Mouse (Mus musculus): ENCODE measurements around the gene Afmid. TPM values are rescaled to one million over a fixed set of nuclear protein-coding genes. Genes with fewer than 3 reads are reported as not detected.

Gene Afmid
- total RNA-seq, 2 experiments from 2014 or later, result 3.8 to 4.0 TPM

- no peak for DNase-seq
These were observed 56.5 kb downstream of the Afmid start for GRCm38 (mm10) chr11:117882208-117882607.

DNA sequence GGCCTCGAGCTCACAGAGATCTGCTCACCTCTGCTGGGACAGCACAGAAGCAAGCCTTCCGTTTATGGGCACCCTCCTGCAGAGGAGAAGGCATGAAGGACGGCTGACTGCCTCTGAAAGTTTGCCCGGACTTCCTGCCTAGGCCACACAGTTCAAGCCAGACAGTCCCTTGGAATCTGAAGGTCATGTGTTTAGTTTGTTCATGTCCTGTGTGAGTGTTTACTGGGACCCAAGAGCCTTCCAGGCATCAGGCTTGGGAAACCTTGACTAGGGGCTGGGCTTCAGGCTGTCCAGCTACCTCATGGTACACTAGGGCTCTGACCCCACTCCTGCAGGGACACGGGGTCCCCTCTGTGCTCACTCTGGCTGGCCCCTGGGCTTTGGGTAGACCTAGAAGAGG, 60.3 kb downstream of the Afmid start:
- no peak for DNase-seq

DNA sequence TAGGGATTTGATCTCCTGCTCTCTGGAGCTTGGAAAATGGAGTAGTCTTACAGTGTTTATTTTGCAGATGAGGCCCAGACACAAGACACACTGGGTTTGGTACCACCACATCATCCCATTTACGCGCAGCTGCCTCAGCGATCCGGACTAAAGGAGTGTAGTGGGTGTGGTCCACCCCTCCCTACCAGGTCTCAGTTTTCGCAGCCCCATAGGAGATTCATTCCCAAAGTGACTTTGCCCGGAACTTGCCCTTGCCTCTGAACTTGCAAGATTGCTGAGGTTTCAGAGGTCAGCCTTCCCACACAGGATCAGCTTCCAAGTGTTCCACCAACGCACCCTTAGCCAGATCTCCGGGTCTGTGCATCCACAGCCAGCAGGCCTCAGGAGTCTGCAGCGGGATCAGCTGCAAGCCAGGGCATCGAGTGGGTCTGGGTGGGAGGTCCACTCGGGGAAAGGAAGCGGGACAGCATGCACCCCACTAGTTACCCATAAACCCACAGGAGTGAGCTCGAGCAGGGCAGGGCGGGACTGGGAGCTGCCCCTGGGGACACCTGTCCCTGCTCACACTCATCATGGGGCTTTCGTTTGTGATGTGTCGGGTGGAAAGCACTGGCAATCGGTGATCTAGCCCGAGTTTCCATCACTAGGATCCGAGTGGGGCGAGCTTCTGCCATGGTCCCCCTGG, 62.6 kb downstream of the Afmid start:
- no peak for DNase-seq

- no peak for DNase-seq
These were observed 63.4 kb downstream of the Afmid start for GRCm38 (mm10) chr11:117888853-117889822.

Other genes starting within 250 kb of the Afmid start
- gene Tnrc6c, start 171.6 kb upstream of the Afmid start, total RNA-seq (2021), result 10 to 100 TPM; 67.5 to 75.6 TPM
- under 1 TPM; 0.47 to 0.83 TPM for gene Tmc8, start 43.8 kb upstream of the Afmid start, total RNA-seq (2021)
- gene Tmc6, start 43.7 kb upstream of the Afmid start, total RNA-seq (2021), result 1 to 10 TPM; 7.3 to 9.7 TPM
- gene 6030468B19Rik, start 28.3 kb upstream of the Afmid start, total RNA-seq (2021), result under 1 TPM in 1 of 2 experiments, not detected in 1; 0.61 TPM
- gene Gm20708, start 16.3 kb upstream of the Afmid start, total RNA-seq (2021), result 1 to 10 TPM; 1.5 to 1.7 TPM
- 10 to 100 TPM; 10.4 to 16.9 TPM for gene Syngr2, start 16.3 kb upstream of the Afmid start, total RNA-seq (2021)
- under 1 TPM; 0.88 to 0.97 TPM for gene Tk1, start 168 bp downstream of the Afmid start, total RNA-seq (2021)
- gene Birc5, start 23.3 kb downstream of the Afmid start, total RNA-seq (2021), result 1 to 10 TPM in 1 of 2 experiments, under 1 TPM in 1; 0.77 to 1.4 TPM
- under 1 TPM in 1 of 2 experiments, not detected in 1; 0.33 TPM for gene Tmem235, start 34.8 kb downstream of the Afmid start, total RNA-seq (2021)
- 1 to 10 TPM; 3.0 to 3.8 TPM for gene Tha1, start 47.6 kb downstream of the Afmid start, total RNA-seq (2021)
- gene Socs3, start 144.1 kb downstream of the Afmid start, total RNA-seq (2021), result 1 to 10 TPM; 1.3 to 1.4 TPM
- gene Pgs1, start 160.4 kb downstream of the Afmid start, total RNA-seq (2021), result 10 to 100 TPM; 75.1 to 79.4 TPM